Mouse (Mus musculus): ENCODE results near the gene Wdr49.

Wdr49 gene

GRCm38 (mm10) chr3:75482056-75482455, at the start of gene Wdr49:
TSS of gene Wdr49 (minus strand) at chr3:75482156.
- in situ Hi-C loops (cut with MboI): no loop called here

- in situ Hi-C loops (cut with MboI): no loop called here
Measured at GRCm38 (mm10) chr3:75531074-75531473, 49.1 kb upstream of the Wdr49 start.

GRCm38 (mm10) chr3:75522527-75522926, 40.6 kb upstream of the Wdr49 start:
- in situ Hi-C loops (cut with MboI): no loop called here

GRCm38 (mm10) chr3:75521314-75521713, 39.4 kb upstream of the Wdr49 start:
- in situ Hi-C loops (cut with MboI): no loop called here

GRCm38 (mm10) chr3:75517631-75518250, 35.8 kb upstream of the Wdr49 start:
- in situ Hi-C loops (cut with MboI): loop anchor here (10.0 kb wide), 1 partner anchor 293 kb away; no protein-coding TSS in a partner anchor

- in situ Hi-C loops (cut with MboI): no loop called here
Measured at GRCm38 (mm10) chr3:75498961-75499960, 17.3 kb upstream of the Wdr49 start.

GRCm38 (mm10) chr3:75492913-75493312, 11.0 kb upstream of the Wdr49 start:
- in situ Hi-C loops (cut with MboI): no loop called here

- in situ Hi-C loops (cut with MboI): no loop called here
Measured at GRCm38 (mm10) chr3:75475106-75475505, 6.8 kb downstream of the Wdr49 start.

GRCm38 (mm10) chr3:75474657-75475056, 7.3 kb downstream of the Wdr49 start:
- in situ Hi-C loops (cut with MboI): no loop called here

- in situ Hi-C loops (cut with MboI): no loop called here
Measured at GRCm38 (mm10) chr3:75468154-75468553, 13.8 kb downstream of the Wdr49 start.

GRCm38 (mm10) chr3:75430564-75431181, 51.3 kb downstream of the Wdr49 start:
- in situ Hi-C loops (cut with MboI): no loop called here

- in situ Hi-C loops (cut with MboI): no loop called here
Measured at GRCm38 (mm10) chr3:75395918-75396317, 86.0 kb downstream of the Wdr49 start.

- in situ Hi-C loops (cut with MboI): no loop called here
Measured at GRCm38 (mm10) chr3:75395121-75395895, 86.6 kb downstream of the Wdr49 start.

GRCm38 (mm10) chr3:75394487-75394886, 87.5 kb downstream of the Wdr49 start:
- in situ Hi-C loops (cut with MboI): no loop called here

GRCm38 (mm10) chr3:75381776-75382175, 100.2 kb downstream of the Wdr49 start:
- in situ Hi-C loops (cut with MboI): no loop called here

GRCm38 (mm10) chr3:75353972-75354371, 128.0 kb downstream of the Wdr49 start:
- in situ Hi-C loops (cut with MboI): no loop called here

- in situ Hi-C loops (cut with MboI): no loop called here
Measured at GRCm38 (mm10) chr3:75337196-75337595, 144.8 kb downstream of the Wdr49 start.

GRCm38 (mm10) chr3:75320999-75321398, 161.0 kb downstream of the Wdr49 start:
- in situ Hi-C loops (cut with MboI): no loop called here

- in situ Hi-C loops (cut with MboI): no loop called here
Measured at GRCm38 (mm10) chr3:75308861-75309260, 173.1 kb downstream of the Wdr49 start.

- in situ Hi-C loops (cut with MboI): no loop called here
Measured at GRCm38 (mm10) chr3:75308228-75308627, 173.7 kb downstream of the Wdr49 start.

GRCm38 (mm10) chr3:75305584-75305983, 176.4 kb downstream of the Wdr49 start:
- in situ Hi-C loops (cut with MboI): no loop called here

- in situ Hi-C loops (cut with MboI): no loop called here
Measured at GRCm38 (mm10) chr3:75304621-75305020, 177.3 kb downstream of the Wdr49 start.
